Comparison of ENCODE assay signal across 1 mouse cellular context in the genomic region with DNA sequence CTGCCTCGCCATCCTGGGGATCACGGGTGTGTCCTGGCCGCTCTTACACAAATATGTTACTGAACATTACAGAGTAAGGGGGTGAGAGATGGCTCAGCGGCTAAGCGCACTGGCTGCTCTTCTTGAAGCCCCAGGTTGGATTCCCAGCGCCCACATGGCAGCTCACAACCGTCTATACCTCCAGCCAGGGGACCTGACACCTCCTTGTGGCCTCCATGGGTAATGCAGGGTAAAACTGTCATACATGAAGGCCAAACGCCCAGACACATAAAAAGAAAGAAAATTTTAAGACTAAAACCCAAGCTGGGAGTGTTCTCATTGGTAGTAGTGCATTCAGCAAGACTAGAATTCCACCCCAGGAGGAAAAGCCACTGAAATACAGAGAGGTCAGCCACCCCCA.
TF ChIP-seq lines count a peak whose summit lies in the region.

No protein-coding gene starts in this region.

TF ChIP-seq in MEL, 35 proteins besides CTCF, POLR2A, EP300 and RAD21:
- TF ChIP-seq ELF1 (IDR thresholded peaks at IDR 0.05; ENCODE audit: low read depth, low read length) (no peak), TCF12 (IDR thresholded peaks at IDR 0.05; ENCODE audit: low read depth, low read length) (no peak), USF1 (IDR thresholded peaks at IDR 0.05; ENCODE audit: low read depth, low read length) (no peak), E2F4 (IDR thresholded peaks at IDR 0.05; ENCODE audit: borderline replicate concordance, low read depth, low read length) (no peak)
